Mouse (Mus musculus): ENCODE measurements around the gene Asrgl1. TPM values are rescaled to one million over a fixed set of nuclear protein-coding genes. Genes with fewer than 3 reads are reported as not detected.

Asrgl1 gene
- polyA plus RNA-seq, 1 experiment from 2014 or later, result 16.6 TPM

DNA sequence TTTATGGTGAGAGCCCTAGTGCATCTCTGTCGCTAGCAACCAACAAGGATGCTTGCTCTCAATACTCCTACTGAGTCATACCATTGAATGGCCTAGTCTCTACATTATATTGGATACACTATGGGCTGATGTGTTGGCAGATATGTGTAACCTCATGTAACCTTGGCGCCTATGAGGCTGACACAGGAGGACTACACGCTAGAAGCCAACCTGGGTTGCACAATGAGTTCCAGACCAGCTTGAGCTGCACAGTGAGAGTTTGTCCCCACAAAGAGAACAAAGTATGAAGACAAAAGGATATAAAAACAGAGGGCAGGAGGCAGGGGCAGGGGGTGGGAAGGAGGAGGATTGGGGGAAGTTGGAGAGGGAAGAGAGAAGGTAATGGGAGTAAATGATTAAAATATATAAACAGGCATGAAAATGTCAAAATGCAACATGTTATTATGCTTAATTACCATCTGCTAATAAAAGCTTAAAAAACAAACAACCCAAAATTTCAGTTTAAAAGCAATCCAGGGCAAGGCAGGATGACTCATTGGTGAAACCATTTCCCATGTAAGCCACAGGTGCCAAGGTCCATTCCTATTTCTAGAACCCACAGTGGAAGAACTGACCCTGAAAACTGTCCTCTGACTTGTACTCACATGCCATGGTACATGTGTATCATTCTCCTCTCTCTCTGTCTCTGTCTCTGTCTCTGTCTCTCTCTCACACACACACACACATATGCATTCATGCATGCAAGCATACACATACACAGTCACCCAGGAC, 15.6 kb downstream of the Asrgl1 start:
- no peak for ATAC-seq (ENCODE audit: low FRiP score)
- H3K9me3 ChIP-seq, result no peaks in the 10 kb centered on the region
- no peaks in the 10 kb centered on the region for H3K27me3 ChIP-seq
- no peak overlapping the region for H3K4me3 ChIP-seq
- H3K36me3 ChIP-seq, result peaks cover 10% of the 10 kb centered on the region
- WGBS, result 93% methylated on average over 3 of the region's 3 CpGs
- H3K9ac ChIP-seq, result no peak overlapping the region
- no peaks in the 10 kb centered on the region for H3K4me1 ChIP-seq (replicated peaks)
- H3K4me2 ChIP-seq, result no peak overlapping the region
- no peak overlapping the region for H3K27ac ChIP-seq

DNA sequence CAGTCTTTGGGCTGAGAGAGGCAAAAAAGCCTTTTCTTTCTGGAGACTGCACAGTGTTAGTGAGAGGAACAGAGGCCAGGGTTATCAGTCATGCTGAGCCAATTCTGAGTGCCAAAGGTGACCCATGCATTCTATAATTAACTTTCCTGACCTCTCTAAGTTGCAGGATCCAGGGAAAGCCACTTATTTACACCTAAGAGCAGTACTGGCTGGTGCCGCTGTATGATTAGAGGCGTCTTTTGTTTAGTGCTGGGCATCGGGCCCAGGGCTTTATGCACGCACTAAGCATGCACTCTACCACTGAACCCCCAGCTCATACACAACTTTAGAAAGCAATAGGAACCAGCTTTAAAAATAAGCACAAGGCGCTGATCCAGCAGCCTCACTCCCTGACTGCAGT, 18.2 kb downstream of the Asrgl1 start:
- H3K36me3 ChIP-seq, result peaks cover 28% of the 10 kb centered on the region
- no peak overlapping the region for H3K9ac ChIP-seq
- no peaks in the 10 kb centered on the region for H3K27me3 ChIP-seq
- WGBS, result 81% methylated on average over 5 of the region's 5 CpGs
- no peak overlapping the region for H3K27ac ChIP-seq
- peak; percentile 59; the same call in 1 of the 2 replicates for ATAC-seq (ENCODE audit: low FRiP score)
- H3K4me2 ChIP-seq, result no peak overlapping the region
- no peaks in the 10 kb centered on the region for H3K9me3 ChIP-seq
- no peak overlapping the region for H3K4me3 ChIP-seq
- no peaks in the 10 kb centered on the region for H3K4me1 ChIP-seq (replicated peaks)

DNA sequence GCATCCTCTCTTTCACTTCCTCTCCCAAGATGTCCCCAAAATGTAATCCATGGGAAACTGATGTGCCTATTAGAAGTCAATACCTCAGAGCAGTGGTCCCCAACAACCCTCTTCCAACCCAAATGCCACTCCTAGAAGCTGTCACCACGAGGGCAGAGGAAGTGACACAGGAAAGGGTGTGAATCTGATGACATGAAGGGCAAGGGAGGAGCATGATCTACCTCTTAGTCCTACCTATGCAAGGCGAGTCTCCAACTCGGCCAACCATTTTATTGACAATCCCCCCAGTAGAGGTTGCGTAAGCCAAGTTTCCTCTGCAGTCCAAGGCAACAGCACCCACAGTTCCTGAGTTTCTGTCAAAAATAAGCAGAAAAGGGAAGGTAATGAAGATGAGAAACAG, 19.2 kb downstream of the Asrgl1 start:
- ATAC-seq (ENCODE audit: low FRiP score), result no peak
- Histone ChIP-seq H3K27me3 (no peaks in the 10 kb centered on the region), H3K4me3 (no peak overlapping the region), H3K9ac (no peak overlapping the region), H3K9me3 (no peaks in the 10 kb centered on the region), H3K4me1 (replicated peaks) (no peaks in the 10 kb centered on the region), H3K36me3 (peaks cover 31% of the 10 kb centered on the region), H3K27ac (no peak overlapping the region), H3K4me2 (no peak overlapping the region)
- WGBS, result 89% methylated on average over 4 of the region's 4 CpGs

DNA sequence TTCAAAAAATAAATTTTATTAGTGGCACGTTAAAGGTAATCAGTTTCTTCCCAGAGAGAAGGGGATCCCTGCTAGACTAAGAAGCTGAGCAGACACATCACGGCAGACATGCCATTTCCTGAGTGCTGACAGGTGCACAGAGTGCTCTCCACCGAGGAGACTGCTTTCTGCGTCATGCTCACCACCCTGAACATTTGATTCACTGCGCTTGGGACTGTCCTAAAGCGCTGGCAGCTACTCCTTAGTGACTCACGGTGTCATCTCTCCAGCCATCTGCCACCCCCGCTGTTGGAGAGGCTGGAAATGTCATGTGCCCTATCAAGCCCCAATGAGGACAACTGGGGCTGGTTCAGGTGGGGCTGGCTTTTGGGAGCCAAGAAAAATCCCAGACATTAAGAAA, 23.4 kb downstream of the Asrgl1 start:
- Histone ChIP-seq H3K27me3 (no peaks in the 10 kb centered on the region), H3K36me3 (peaks cover 31% of the 10 kb centered on the region), H3K27ac (no peak overlapping the region), H3K4me3 (no peak overlapping the region), H3K4me2 (no peak overlapping the region), H3K9ac (no peak overlapping the region), H3K4me1 (replicated peaks) (no peaks in the 10 kb centered on the region), H3K9me3 (no peaks in the 10 kb centered on the region)
- no peak for ATAC-seq (ENCODE audit: low FRiP score)
- WGBS, result 80% methylated on average over 8 of the region's 8 CpGs

DNA sequence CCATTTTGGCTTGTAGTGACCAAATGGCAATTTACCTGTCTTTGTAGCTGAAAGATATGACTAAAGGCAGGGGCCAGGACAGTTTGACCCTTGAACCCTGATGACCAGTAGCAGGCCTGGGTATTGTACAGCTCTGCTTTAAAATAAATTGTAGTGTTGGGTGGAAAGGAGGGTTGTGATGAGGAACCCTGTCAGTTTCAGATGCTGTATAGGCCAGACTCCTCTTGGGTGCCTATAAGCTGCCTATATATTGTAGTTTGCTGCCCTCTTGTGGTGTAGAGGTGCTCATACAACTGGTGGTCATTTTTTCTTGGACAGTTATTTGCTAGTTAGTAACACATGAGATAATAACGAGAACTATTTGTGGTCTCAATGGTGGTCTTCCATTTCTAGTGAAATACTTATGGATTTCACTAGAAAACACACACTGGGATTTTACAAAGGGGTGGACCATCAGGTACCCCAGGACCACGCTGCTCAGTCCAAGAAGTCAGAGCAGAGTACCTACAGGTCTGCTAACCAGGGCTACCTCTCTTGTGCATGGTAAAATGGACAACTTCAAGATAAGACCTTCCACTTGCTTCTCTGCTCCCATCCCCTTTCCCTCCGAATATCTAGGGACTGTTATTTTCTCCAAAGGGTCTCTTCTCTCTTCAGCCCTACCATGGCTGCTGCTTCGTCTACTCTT, 25.1 kb downstream of the Asrgl1 start:
- peak; percentile 90 for ATAC-seq (ENCODE audit: low FRiP score)
- H3K4me3 ChIP-seq, result no peak overlapping the region
- H3K27me3 ChIP-seq, result no peaks in the 10 kb centered on the region
- H3K9ac ChIP-seq, result no peak overlapping the region
- H3K4me2 ChIP-seq, result no peak overlapping the region
- no peak overlapping the region for H3K27ac ChIP-seq
- no peaks in the 10 kb centered on the region for H3K9me3 ChIP-seq
- H3K4me1 ChIP-seq (replicated peaks), result no peaks in the 10 kb centered on the region
- peaks cover 21% of the 10 kb centered on the region for H3K36me3 ChIP-seq
- 63% methylated on average over 4 of the region's 4 CpGs for WGBS

DNA sequence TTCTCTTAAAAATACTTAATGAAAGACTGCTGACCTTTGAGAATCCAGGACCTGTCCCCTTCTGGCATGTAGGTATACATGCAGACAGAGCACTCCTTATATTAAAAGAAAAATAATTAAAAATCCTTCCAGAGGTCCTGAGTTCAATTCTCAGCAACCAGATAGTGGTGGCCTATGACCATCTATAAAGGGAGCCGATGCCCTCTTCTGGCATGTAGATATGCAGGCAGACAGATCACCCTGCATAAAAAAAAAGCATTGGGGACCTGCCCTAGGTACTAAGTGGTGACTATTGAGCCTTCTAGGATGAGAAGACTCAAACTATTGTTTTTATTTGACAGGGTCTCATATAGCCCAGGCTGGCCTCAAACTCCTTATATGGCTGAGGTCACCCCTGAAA, 26.9 kb downstream of the Asrgl1 start:
- peaks cover 16% of the 10 kb centered on the region for H3K36me3 ChIP-seq
- H3K9me3 ChIP-seq, result no peaks in the 10 kb centered on the region
- ATAC-seq (ENCODE audit: low FRiP score), result no peak
- WGBS, result 93% methylated on average over 1 of the region's 1 CpGs
- no peaks in the 10 kb centered on the region for H3K27me3 ChIP-seq
- H3K9ac ChIP-seq, result no peak overlapping the region
- no peak overlapping the region for H3K4me3 ChIP-seq
- H3K27ac ChIP-seq, result no peak overlapping the region
- H3K4me2 ChIP-seq, result no peak overlapping the region
- no peaks in the 10 kb centered on the region for H3K4me1 ChIP-seq (replicated peaks)

DNA sequence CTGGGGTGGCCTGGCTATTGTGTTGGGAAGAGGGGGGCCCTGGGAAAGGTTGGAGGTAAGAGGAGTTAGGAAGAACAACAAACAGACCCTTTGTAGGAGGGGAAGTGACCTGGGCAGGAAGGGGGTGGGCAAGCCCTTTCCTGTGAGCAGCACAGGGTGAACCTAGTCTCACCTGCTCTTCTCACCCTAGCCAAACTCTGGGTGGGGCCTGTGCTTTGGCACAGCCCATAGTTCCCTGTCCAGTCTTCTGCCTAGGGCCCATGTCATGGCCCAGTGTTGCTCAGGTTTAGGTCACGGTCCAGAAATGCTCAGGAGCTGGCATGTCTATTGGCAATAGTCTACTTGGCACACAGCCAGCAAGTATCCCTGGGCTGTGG, 28.1 kb downstream of the Asrgl1 start:
- Histone ChIP-seq H3K27me3 (no peaks in the 10 kb centered on the region), H3K36me3 (peaks cover 4% of the 10 kb centered on the region), H3K4me1 (replicated peaks) (no peaks in the 10 kb centered on the region), H3K4me2 (no peak overlapping the region), H3K4me3 (no peak overlapping the region), H3K9ac (no peak overlapping the region), H3K27ac (no peak overlapping the region), H3K9me3 (no peaks in the 10 kb centered on the region)
- ATAC-seq (ENCODE audit: low FRiP score), result 0 out of 2 replicates have a peak, but pooled peaks have one; percentile 43
- 86% methylated on average over 1 of the region's 1 CpGs for WGBS

DNA sequence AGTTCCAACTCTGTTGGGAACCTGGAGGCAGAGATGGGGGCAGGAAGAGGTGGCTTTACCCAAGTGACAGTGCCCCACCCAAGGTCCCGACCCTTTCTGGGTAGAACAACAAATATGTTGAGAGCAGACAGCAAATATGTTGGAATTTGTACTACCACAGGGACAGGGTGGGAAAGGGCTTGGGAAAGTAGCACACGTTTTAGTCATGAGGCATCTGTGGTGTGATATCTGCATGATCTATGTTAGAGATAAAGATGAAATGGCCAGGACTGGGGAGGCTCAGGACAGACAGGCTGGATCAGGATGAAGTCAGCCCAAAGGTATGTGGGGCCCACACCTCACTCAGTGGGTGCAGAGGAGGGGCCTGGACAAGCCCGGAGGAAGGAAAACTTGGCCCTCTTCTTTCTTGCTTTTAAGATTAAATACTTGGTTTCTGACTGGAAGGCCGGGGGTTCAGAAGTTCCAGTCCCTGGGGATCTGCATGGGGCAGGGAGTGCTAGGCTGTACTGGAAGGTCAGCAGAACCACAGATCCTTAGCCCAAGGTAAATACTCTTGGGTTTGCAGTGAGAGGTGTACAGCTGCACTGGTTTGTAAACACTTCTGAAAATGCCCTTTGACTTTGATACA, 28.6 kb downstream of the Asrgl1 start:
- Histone ChIP-seq H3K4me1 (replicated peaks) (no peaks in the 10 kb centered on the region), H3K9ac (no peak overlapping the region), H3K4me3 (no peak overlapping the region), H3K27me3 (no peaks in the 10 kb centered on the region), H3K9me3 (no peaks in the 10 kb centered on the region), H3K4me2 (no peak overlapping the region), H3K36me3 (no peaks in the 10 kb centered on the region), H3K27ac (no peak overlapping the region)
- 61% methylated on average over 4 of the region's 4 CpGs for WGBS
- ATAC-seq (ENCODE audit: low FRiP score), result no peak

DNA sequence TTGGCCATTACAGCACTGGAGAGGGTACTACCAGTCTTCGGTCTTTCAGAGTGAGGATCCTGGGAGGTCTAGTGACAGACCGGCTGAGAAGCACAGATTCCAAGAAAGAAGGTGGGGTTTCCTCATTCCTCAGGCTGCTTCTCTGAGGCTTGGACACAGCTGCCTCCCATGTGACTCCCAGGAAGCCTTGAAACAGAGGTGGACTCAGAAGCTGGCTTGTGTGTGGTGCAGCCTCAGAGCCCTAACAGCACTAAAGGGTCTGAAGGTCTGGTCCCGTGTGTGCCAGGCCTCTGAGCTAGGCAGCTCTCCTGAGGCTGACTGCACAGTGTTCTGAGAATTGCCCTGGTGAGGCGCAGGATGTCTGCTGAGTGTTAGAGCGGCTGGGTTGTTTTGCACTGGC, 29.3 kb downstream of the Asrgl1 start:
- Histone ChIP-seq H3K4me2 (no peak overlapping the region), H3K27ac (no peak overlapping the region), H3K36me3 (no peaks in the 10 kb centered on the region), H3K4me1 (replicated peaks) (no peaks in the 10 kb centered on the region), H3K9me3 (no peaks in the 10 kb centered on the region), H3K9ac (no peak overlapping the region), H3K4me3 (no peak overlapping the region), H3K27me3 (no peaks in the 10 kb centered on the region)
- ATAC-seq (ENCODE audit: low FRiP score), result no peak
- 78% methylated on average over 5 of the region's 5 CpGs for WGBS

DNA sequence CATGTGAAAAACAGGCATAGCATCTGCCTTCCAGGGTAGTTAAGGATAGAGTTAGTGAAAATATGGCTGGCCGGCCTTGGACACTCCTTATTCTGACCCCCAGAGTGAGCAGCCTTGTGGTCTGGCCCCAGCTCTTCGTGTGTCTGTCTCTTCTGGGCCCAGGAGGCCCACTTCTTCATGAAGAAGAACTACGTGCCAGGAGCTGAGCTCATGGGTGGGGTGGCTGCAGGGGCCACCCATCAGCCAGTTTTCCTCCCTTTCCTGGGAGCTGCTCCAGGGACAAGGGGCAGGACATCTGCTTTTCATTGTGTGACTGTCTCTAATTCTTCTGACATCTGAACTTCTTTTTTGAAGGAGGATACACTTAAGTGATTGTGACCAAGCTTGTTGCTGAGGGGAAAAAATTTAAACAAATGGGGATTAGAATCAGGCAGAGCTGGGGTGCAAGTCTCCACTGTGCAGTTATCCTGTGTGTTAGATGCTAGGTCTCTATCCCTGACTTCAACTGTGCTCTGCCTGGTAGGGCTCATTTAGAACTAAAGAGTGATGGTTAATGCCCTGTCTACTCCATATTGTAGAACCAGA, 30.2 kb downstream of the Asrgl1 start:
- Histone ChIP-seq H3K9ac (no peak overlapping the region), H3K9me3 (no peaks in the 10 kb centered on the region), H3K4me1 (replicated peaks) (no peaks in the 10 kb centered on the region), H3K36me3 (no peaks in the 10 kb centered on the region), H3K4me2 (no peak overlapping the region), H3K27ac (no peak overlapping the region), H3K27me3 (no peaks in the 10 kb centered on the region), H3K4me3 (no peak overlapping the region)
- no peak for ATAC-seq (ENCODE audit: low FRiP score)
- WGBS, result 74% methylated on average over 3 of the region's 3 CpGs

DNA sequence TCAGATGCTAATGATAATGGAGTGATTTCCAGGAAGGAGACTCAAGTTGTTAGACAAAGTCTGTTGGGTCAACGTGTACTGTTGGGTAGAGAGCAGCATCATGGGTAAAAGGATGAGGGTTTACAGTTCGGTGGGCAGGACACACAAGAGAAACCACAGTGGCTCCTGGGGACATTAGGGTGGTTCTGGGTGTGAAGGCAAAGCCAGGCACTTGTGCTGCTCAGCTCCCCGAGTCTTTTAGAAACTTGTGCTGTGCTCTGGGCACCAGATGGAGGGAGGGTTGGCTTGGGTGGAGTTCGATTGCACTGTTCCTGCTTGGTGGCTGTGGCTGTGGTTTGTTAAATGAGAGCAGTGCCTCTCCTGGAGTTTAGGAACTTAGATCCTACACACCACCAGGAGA, 31.4 kb downstream of the Asrgl1 start:
- Histone ChIP-seq H3K36me3 (no peaks in the 10 kb centered on the region), H3K4me2 (no peak overlapping the region), H3K27ac (no peak overlapping the region), H3K9me3 (no peaks in the 10 kb centered on the region), H3K4me3 (no peak overlapping the region), H3K27me3 (no peaks in the 10 kb centered on the region), H3K9ac (no peak overlapping the region), H3K4me1 (replicated peaks) (no peaks in the 10 kb centered on the region)
- 86% methylated on average over 4 of the region's 4 CpGs for WGBS
- no peak for ATAC-seq (ENCODE audit: low FRiP score)

DNA sequence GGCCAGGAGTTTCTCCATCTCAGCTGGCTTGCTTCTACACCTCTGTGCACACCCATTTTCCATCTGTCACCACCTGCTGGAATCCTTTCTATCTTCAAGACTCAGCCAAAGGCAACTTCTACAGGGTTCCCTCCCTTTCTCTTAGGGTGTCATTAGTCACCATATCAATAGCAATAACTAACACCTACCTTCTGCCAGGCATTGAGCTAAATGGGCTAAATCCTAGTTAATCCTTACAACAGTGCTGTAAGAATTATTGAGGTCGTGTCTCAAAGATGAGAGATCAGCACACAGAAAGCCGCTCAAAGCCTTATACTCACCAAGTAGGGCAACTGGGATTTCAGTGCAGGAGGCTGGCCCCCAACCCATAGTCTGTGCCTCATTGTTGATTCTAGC, 34.4 kb downstream of the Asrgl1 start:
- H3K4me1 ChIP-seq (replicated peaks), result no peaks in the 10 kb centered on the region
- no peak overlapping the region for H3K4me2 ChIP-seq
- no peaks in the 10 kb centered on the region for H3K27me3 ChIP-seq
- H3K36me3 ChIP-seq, result no peaks in the 10 kb centered on the region
- H3K9me3 ChIP-seq, result no peaks in the 10 kb centered on the region
- ATAC-seq (ENCODE audit: low FRiP score), result no peak
- H3K4me3 ChIP-seq, result no peak overlapping the region
- WGBS, result 87% methylated on average over 2 of the region's 2 CpGs
- no peak overlapping the region for H3K27ac ChIP-seq
- H3K9ac ChIP-seq, result no peak overlapping the region
